Mouse (Mus musculus) kidney, postnatal 0 days (tissue): ENCODE results near the gene Thada. TPM values are rescaled to one million over a fixed set of nuclear protein-coding genes. Genes with fewer than 3 reads are reported as not detected.
A peak's percentile ranks its signal among the peaks of the same experiment; 100 is the strongest.

ENCODE experiments used
- ATAC-seq: fragments of 200-750 bp; cut with Nextera tagmentation; replicated peaks from 2 replicates; pipeline ENCODE4 v1.8.0; 2017; ENCODE audit warnings: low read depth, moderate number of reproducible peaks, moderate TSS enrichment, moderate library complexity; ENCODE audit not compliant: low FRiP score
- DNase-seq: peaks from one replicate; pipeline ENCODE4 v3.0.0-alpha.2; 2016; ENCODE audit warnings: low spot score
- H3K27ac ChIP-seq: fragments of 300-500 bp; sonication (generic); 2 replicates; pipeline ENCODE4 v1.5.1; 2014; ENCODE audit warnings: mild to moderate bottlenecking
- H3K27me3 ChIP-seq: fragments of 300-500 bp; sonication (generic); 2 replicates; pipeline ENCODE4 v1.6.1; 2014; ENCODE audit warnings: low read length, mixed read lengths; ENCODE audit not compliant: insufficient read depth
- H3K36me3 ChIP-seq: fragments of 300-500 bp; sonication (generic); 2 replicates; pipeline ENCODE4 v1.6.1; 2014; ENCODE audit warnings: low read length, mixed read lengths; ENCODE audit not compliant: insufficient read depth
- H3K4me1 ChIP-seq: fragments of 300-500 bp; sonication (generic); replicated peaks from 2 replicates; pipeline ENCODE4 v1.6.1; 2014; ENCODE audit warnings: antibody characterized with exemption, low read length, mixed read lengths; ENCODE audit not compliant: insufficient read depth
- H3K4me2 ChIP-seq: fragments of 300-500 bp; sonication (generic); 2 replicates; pipeline ENCODE4 v1.6.1; 2014; ENCODE audit warnings: mild to moderate bottlenecking, low read length, moderate library complexity, mixed read lengths
- H3K4me3 ChIP-seq: fragments of 300-500 bp; sonication (generic); replicated peaks from 2 replicates; pipeline ENCODE4 v1.5.1; 2014; ENCODE audit warnings: low read depth, low read length
- H3K9ac ChIP-seq: fragments of 300-500 bp; sonication (generic); 2 replicates; pipeline ENCODE4 v1.6.1; 2014; ENCODE audit warnings: low read depth, low read length
- H3K9me3 ChIP-seq: fragments of 300-500 bp; sonication (generic); replicated peaks from 2 replicates; pipeline ENCODE4 v1.6.1; 2016; ENCODE audit warnings: low read length, inconsistent platforms, mixed read lengths
- CTCF ChIP-seq: IDR thresholded peaks from 2 replicates; pipeline ENCODE4 v1.5.1; 2016; ENCODE audit warnings: antibody characterized with exemption, low read depth, mild to moderate bottlenecking, moderate library complexity
- WGBS: fragments of 180-500 bp; shearing (Covaris S2); extraction: QIAGEN DNeasy Blood & Tissue Kit; methylation state at CpG from one replicate; pipeline ENCODE4 v1.1.7; 2014; 5-methylcytosine and 5-hydroxymethylcytosine counted together
- polyA plus RNA-seq: library from polyadenylated mRNA; unstranded; fragments of >200 nt; fragmentation: Nextera tagmentation; extraction: Ambion mirVana; gene quantifications from 2 replicates; pipeline ENCODE4 v1.2.1, GENCODE M21; 2015

Thada gene
- polyA plus RNA-seq, 1 experiment from 2014 or later = 3.4 TPM

DNA sequence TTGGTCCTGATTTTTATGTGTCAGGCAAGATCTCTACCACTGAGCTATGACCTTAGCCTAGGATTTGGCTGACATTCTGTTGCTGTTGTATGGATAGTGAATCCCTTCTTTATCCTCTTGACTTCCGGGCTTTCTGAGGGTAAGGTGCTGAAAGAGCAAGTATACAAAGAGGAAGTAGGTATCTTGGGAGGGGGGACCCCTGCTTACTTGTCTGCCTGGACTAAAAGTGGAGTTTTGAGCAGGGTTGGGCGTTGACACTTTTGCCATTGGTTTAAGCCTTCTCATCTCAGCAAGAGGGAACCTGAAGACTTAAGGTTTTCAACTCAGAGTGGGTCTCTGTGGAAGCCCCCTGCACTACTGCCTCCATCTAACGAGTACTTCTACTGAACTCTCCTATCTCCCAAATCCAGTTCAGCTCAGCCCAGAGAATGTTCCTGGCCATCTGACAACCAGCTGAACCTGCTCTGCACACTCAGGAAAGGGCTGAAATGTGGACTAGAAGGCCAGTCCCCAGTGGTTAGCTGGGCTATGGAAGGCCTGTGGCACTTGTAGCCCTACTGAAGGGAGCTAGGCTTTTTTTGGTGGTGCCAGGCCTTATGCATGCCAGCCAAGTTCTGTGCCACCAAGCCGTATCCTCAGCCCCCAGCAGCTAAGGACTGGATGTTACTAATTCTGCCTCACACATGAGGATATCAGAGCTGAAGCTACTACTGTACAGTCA is 271.6 kb downstream of the Thada start:
- Histone ChIP-seq H3K4me1 (peaks cover 8% of the 10 kb centered on the region; the same call in 1 of the 2 replicates), H3K9me3 (no peaks in the 10 kb centered on the region), H3K4me2 (no peak overlapping the region), H3K4me3 (no peak overlapping the region), H3K9ac (no peak overlapping the region), H3K36me3 (peaks cover 6% of the 10 kb centered on the region), H3K27ac (no peak overlapping the region), H3K27me3 (no peaks in the 10 kb centered on the region)
- DNase-seq (no peak), ATAC-seq (no peak)
- TF ChIP-seq CTCF = no peak
- 82% methylated on average over 4 of the region's 4 CpGs for WGBS

GRCm38 (mm10) chr17:84193411-84193810 is 272.6 kb downstream of the Thada start:
- WGBS = 93% methylated on average over 9 of the region's 9 CpGs

GRCm38 (mm10) chr17:84191946-84192345 is 274.1 kb downstream of the Thada start:
- Histone ChIP-seq H3K36me3 (peaks cover 6% of the 10 kb centered on the region), H3K4me1 (peaks cover 9% of the 10 kb centered on the region; the same call in 1 of the 2 replicates), H3K9ac (no peak overlapping the region), H3K27me3 (no peaks in the 10 kb centered on the region), H3K4me2 (no peak overlapping the region), H3K9me3 (no peaks in the 10 kb centered on the region), H3K27ac (no peak overlapping the region), H3K4me3 (no peak overlapping the region)
- no peak for TF ChIP-seq CTCF
- no peak for DNase-seq
- no peak for ATAC-seq
- 89% methylated on average over 4 of the region's 4 CpGs for WGBS

More at GRCm38 (mm10) chr17:84193411-84193810, 272.6 kb downstream of the Thada start:
- Histone ChIP-seq H3K9ac (no peak overlapping the region), H3K27me3 (no peaks in the 10 kb centered on the region), H3K4me2 (no peak overlapping the region), H3K36me3 (peaks cover 6% of the 10 kb centered on the region), H3K4me1 (peaks cover 15% of the 10 kb centered on the region; the same call in 1 of the 2 replicates), H3K4me3 (no peak overlapping the region), H3K27ac (no peak overlapping the region), H3K9me3 (no peaks in the 10 kb centered on the region)
- TF ChIP-seq CTCF = no peak
- DNase-seq = no peak
- ATAC-seq = no peak

DNA sequence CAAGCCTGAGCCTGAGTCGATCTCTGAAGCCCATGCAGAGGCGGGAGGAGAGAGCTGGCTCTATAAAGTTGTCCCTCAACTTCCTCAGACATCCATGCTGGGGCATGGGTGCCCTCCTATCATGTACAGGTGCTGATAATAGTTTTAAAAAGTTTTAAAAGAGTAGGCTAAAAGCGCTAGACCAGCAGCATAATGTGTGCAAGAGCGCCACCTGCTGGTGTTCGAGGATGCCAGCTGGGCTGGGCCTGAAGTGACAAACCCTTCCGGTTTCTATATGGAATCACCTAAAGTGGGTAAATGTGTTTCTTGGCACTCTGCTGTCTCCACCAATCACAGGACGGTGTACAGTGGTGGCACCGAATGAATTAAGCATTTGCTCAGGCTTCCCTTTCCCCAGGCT is 275.1 kb downstream of the Thada start:
- H3K4me3 ChIP-seq = no peak overlapping the region
- H3K27me3 ChIP-seq = no peaks in the 10 kb centered on the region
- WGBS = 28% methylated on average over 8 of the region's 8 CpGs
- DNase-seq (peak; percentile 89), ATAC-seq (no peak)
- no peak overlapping the region for H3K9ac ChIP-seq
- peak; percentile 91 for TF ChIP-seq CTCF
- no peaks in the 10 kb centered on the region for H3K9me3 ChIP-seq
- no peak overlapping the region for H3K4me2 ChIP-seq
- H3K36me3 ChIP-seq = peaks cover 13% of the 10 kb centered on the region
- H3K27ac ChIP-seq = no peak overlapping the region
- H3K4me1 ChIP-seq = peaks cover 9% of the 10 kb centered on the region; the same call in 1 of the 2 replicates

- H3K9ac ChIP-seq = 0 out of 2 replicates have a peak overlapping the region, but pooled peaks have one; percentile 81
- WGBS = 77% methylated on average over 5 of the region's 5 CpGs
- no peaks in the 10 kb centered on the region for H3K27me3 ChIP-seq
- peaks cover 16% of the 10 kb centered on the region for H3K36me3 ChIP-seq
- H3K27ac ChIP-seq = peak overlapping the region; percentile 99
- 0 out of 2 replicates have a peak overlapping the region, but pooled peaks have one; percentile 77 for H3K4me3 ChIP-seq
- peak overlapping the region; percentile 69; the same call in 1 of the 2 replicates for H3K4me2 ChIP-seq
- H3K4me1 ChIP-seq = peaks cover 9% of the 10 kb centered on the region; the same call in 1 of the 2 replicates
- H3K9me3 ChIP-seq = no peaks in the 10 kb centered on the region
- ATAC-seq (no peak), DNase-seq (no peak)
- 0 out of 2 replicates have a peak, but pooled peaks have one; percentile 14 for TF ChIP-seq CTCF
Observed at GRCm38 (mm10) chr17:84189127-84189854, 276.7 kb downstream of the Thada start.

- no peaks in the 10 kb centered on the region for H3K27me3 ChIP-seq
- peaks cover 9% of the 10 kb centered on the region; the same call in 1 of the 2 replicates for H3K4me1 ChIP-seq
- peak overlapping the region; percentile 81 for H3K9ac ChIP-seq
- DNase-seq (peak; percentile 97), ATAC-seq (peak; percentile 83)
- H3K4me3 ChIP-seq = peak overlapping the region; percentile 77
- TF ChIP-seq CTCF = peak; percentile 41
- peak overlapping the region; percentile 69 for H3K4me2 ChIP-seq
- under 1% methylated on average over 36 of the region's 38 CpGs for WGBS
- peak overlapping the region; percentile 99 for H3K27ac ChIP-seq
- H3K9me3 ChIP-seq = no peaks in the 10 kb centered on the region
- peaks cover 16% of the 10 kb centered on the region for H3K36me3 ChIP-seq
Observed at GRCm38 (mm10) chr17:84188374-84188961, 277.5 kb downstream of the Thada start.
